Comparison of ENCODE assay signal across 33 mouse cellular contexts in genomic region chr5:65930171-65930570, GRCm38 (mm10). TPM values are rescaled to one million over a fixed set of nuclear protein-coding genes. Genes with fewer than 3 reads are reported as not detected.
DNase-seq lines count a peak whose midpoint lies in the region; ATAC-seq and TF ChIP-seq lines count a peak whose summit lies in the region.
"Had no signal": no experiment of that assay in that cellular context is flagged by ENCODE, and none has a peak within 500 bp of the region (broad histone marks: within the 10 kb centered on the region; RNA-seq: fewer than 3 reads in every experiment).

No protein-coding gene starts in this region.

- H3K4me3 ChIP-seq in kidney, embryonic 16.5 days (ENCODE audit: low read length) = no peak overlapping the region
- H3K4me3 ChIP-seq in spleen, adult 2 months (ENCODE audit: extremely low read depth, insufficient read depth, insufficient read length) = no peak overlapping the region
- H3K4me3 ChIP-seq in bone marrow, adult 2 months (replicated peaks; ENCODE audit: control insufficient read depth, low read depth, low read length) = no peak overlapping the region
- H3K4me3 ChIP-seq in small intestine, adult 2 months (ENCODE audit: low read depth, low read length) = no peak overlapping the region
- H3K4me3 ChIP-seq: embryonic facial prominence, embryonic 10.5 days; embryonic facial prominence, embryonic 15.5 days; forebrain, embryonic 13.5 days; heart, embryonic 13.5 days; intestine, embryonic 15.5 days; layer of hippocampus, adult 2 months; left cerebral cortex, adult 2 months; limb, embryonic 12.5 days; liver, embryonic 13.5 days; midbrain, embryonic 13.5 days; neural tube, embryonic 13.5 days; stomach, embryonic 15.5 days had no signal

- no peak for TF ChIP-seq CTCF in spleen, adult 2 months (IDR thresholded peaks at IDR 0.05; ENCODE audit: extremely low read depth, insufficient read depth, insufficient read length, insufficient replicate concordance)
- no peak for TF ChIP-seq CTCF in bone marrow, adult 2 months (IDR thresholded peaks at IDR 0.05; ENCODE audit: control insufficient read depth, insufficient read depth, low read length)
- no peak for TF ChIP-seq CTCF in small intestine, adult 2 months (IDR thresholded peaks at IDR 0.05; ENCODE audit: extremely low read depth, insufficient read length, insufficient replicate concordance, low read depth, low read length)

- no peak overlapping the region for H3K9ac ChIP-seq in kidney, embryonic 16.5 days (replicated peaks; ENCODE audit: low read length)
- H3K9ac ChIP-seq: embryonic facial prominence, embryonic 15.5 days; forebrain, embryonic 13.5 days; heart, embryonic 13.5 days; intestine, embryonic 15.5 days; limb, embryonic 12.5 days; liver, embryonic 13.5 days; midbrain, embryonic 13.5 days; neural tube, embryonic 13.5 days; stomach, embryonic 15.5 days had no signal

- no peak for ATAC-seq in kidney, embryonic 16.5 days (ENCODE audit: low FRiP score, low TSS enrichment)
- ATAC-seq: forebrain, embryonic 13.5 days; hindbrain, embryonic 16.5 days; intestine, embryonic 15.5 days; midbrain, embryonic 13.5 days had no signal

- DNase-seq in kidney, adult 8-10 months = peak; percentile 19 to 21
- no peak for DNase-seq in spleen, adult 2 months (ENCODE audit: low read depth in 1 of 2, low spot score in 2 of 2)
- DNase-seq in spleen, postnatal 10 days (ENCODE audit: low spot score in 2 of 2) = no peak
- DNase-seq in embryo, embryonic 11 days = no peak
- DNase-seq: adrenal gland, adult 2 months; adrenal gland, postnatal 36 days; cerebellum, adult 2 months; cerebellum, postnatal 14 days; gastrocnemius, postnatal 36 days; heart, adult 18-20 months; kidney, postnatal 10 days; liver, embryonic 13.5 days; lung, adult 2 months; lung, postnatal 10 days; right cerebral cortex, postnatal 4 days had no signal

- no peaks in the 10 kb centered on the region for H3K36me3 ChIP-seq in kidney, embryonic 16.5 days (ENCODE audit: insufficient read depth, low read length)
- no peaks in the 10 kb centered on the region for H3K36me3 ChIP-seq in spleen, adult 2 months (ENCODE audit: control insufficient read depth, insufficient read depth, low read length)
- H3K36me3 ChIP-seq in small intestine, adult 2 months (ENCODE audit: control insufficient read depth, insufficient read depth, low read length) = no peaks in the 10 kb centered on the region
- H3K36me3 ChIP-seq: embryonic facial prominence, embryonic 10.5 days; embryonic facial prominence, embryonic 15.5 days; heart, embryonic 13.5 days; intestine, embryonic 15.5 days; limb, embryonic 12.5 days; liver, embryonic 13.5 days; midbrain, embryonic 13.5 days; neural tube, embryonic 13.5 days; stomach, embryonic 15.5 days had no signal

- 75% methylated on average over 4 of the region's 4 CpGs for WGBS in kidney, embryonic 16.5 days
- WGBS in spleen, adult 2 months = 39% methylated on average over 4 of the region's 4 CpGs
- WGBS in bone marrow, adult 2 months = 50% methylated on average over 4 of the region's 4 CpGs
- WGBS in small intestine, adult 2 months = 57% methylated on average over 4 of the region's 4 CpGs

- no peaks in the 10 kb centered on the region for H3K4me1 ChIP-seq in kidney, embryonic 16.5 days (ENCODE audit: insufficient read depth, low read length)
- H3K4me1 ChIP-seq in spleen, adult 2 months (ENCODE audit: control insufficient read depth, insufficient read depth, insufficient read length) = peaks cover 50% of the 10 kb centered on the region
- peaks cover 3% of the 10 kb centered on the region for H3K4me1 ChIP-seq in bone marrow, adult 2 months (ENCODE audit: control insufficient read depth, insufficient read depth, low read length)
- H3K4me1 ChIP-seq in small intestine, adult 2 months (ENCODE audit: control insufficient read depth, insufficient read depth, insufficient read length, low read length) = peaks cover 4% of the 10 kb centered on the region; the same call in 1 of the 2 replicates
- H3K4me1 ChIP-seq: embryonic facial prominence, embryonic 10.5 days; embryonic facial prominence, embryonic 15.5 days; forebrain, embryonic 13.5 days; heart, embryonic 13.5 days; intestine, embryonic 15.5 days; limb, embryonic 12.5 days; liver, embryonic 13.5 days; midbrain, embryonic 13.5 days; neural tube, embryonic 13.5 days; stomach, embryonic 15.5 days had no signal

- no peaks in the 10 kb centered on the region for H3K27me3 ChIP-seq in kidney, embryonic 16.5 days (ENCODE audit: insufficient read depth, low read length)
- no peaks in the 10 kb centered on the region for H3K27me3 ChIP-seq in spleen, adult 2 months (ENCODE audit: control insufficient read depth, insufficient read depth, low read length)
- H3K27me3 ChIP-seq in small intestine, adult 2 months (ENCODE audit: control insufficient read depth, insufficient read depth, low read length) = no peaks in the 10 kb centered on the region
- H3K27me3 ChIP-seq: embryonic facial prominence, embryonic 15.5 days; forebrain, embryonic 13.5 days; heart, embryonic 13.5 days; intestine, embryonic 15.5 days; limb, embryonic 12.5 days; liver, embryonic 13.5 days; midbrain, embryonic 13.5 days; neural tube, embryonic 13.5 days; stomach, embryonic 15.5 days had no signal

- H3K9me3 ChIP-seq in kidney, embryonic 16.5 days (ENCODE audit: low read length) = no peaks in the 10 kb centered on the region
- H3K9me3 ChIP-seq: embryonic facial prominence, embryonic 10.5 days; embryonic facial prominence, embryonic 15.5 days; forebrain, embryonic 13.5 days; heart, embryonic 13.5 days; intestine, embryonic 15.5 days; limb, embryonic 12.5 days; liver, embryonic 13.5 days; midbrain, embryonic 13.5 days; neural tube, embryonic 13.5 days; stomach, embryonic 15.5 days had no signal

- TF ChIP-seq POLR2A in spleen, adult 2 months (IDR thresholded peaks at IDR 0.05; ENCODE audit: low read depth, low read length) = no peak
- no peak for TF ChIP-seq POLR2A in bone marrow, adult 2 months (IDR thresholded peaks at IDR 0.05; ENCODE audit: borderline replicate concordance, control insufficient read depth, low read depth, low read length)
- TF ChIP-seq POLR2A in small intestine, adult 2 months (IDR thresholded peaks at IDR 0.05; ENCODE audit: low read depth, low read length) = no peak

- no peak overlapping the region for H3K4me2 ChIP-seq in kidney, embryonic 16.5 days (replicated peaks; ENCODE audit: low read depth, low read length)
- H3K4me2 ChIP-seq: embryonic facial prominence, embryonic 15.5 days; forebrain, embryonic 13.5 days; heart, embryonic 13.5 days; intestine, embryonic 15.5 days; limb, embryonic 12.5 days; liver, embryonic 13.5 days; midbrain, embryonic 13.5 days; neural tube, embryonic 13.5 days; stomach, embryonic 15.5 days had no signal

- H3K27ac ChIP-seq in kidney, embryonic 16.5 days (ENCODE audit: low read length) = no peak overlapping the region
- H3K27ac ChIP-seq in spleen, adult 2 months (ENCODE audit: insufficient read depth, low read length) = peak overlapping the region; percentile 83
- peak overlapping the region; percentile 28 for H3K27ac ChIP-seq in bone marrow, adult 2 months (ENCODE audit: control insufficient read depth, insufficient read depth, low read depth, low read length, poor library complexity)
- H3K27ac ChIP-seq in small intestine, adult 2 months (ENCODE audit: insufficient read depth, low read depth, low read length) = peak overlapping the region; percentile 29; the same call in 1 of the 2 replicates
- H3K27ac ChIP-seq: embryonic facial prominence, embryonic 10.5 days; embryonic facial prominence, embryonic 15.5 days; forebrain, embryonic 13.5 days; heart, embryonic 13.5 days; intestine, embryonic 15.5 days; layer of hippocampus, adult 2 months; left cerebral cortex, adult 2 months; limb, embryonic 12.5 days; liver, embryonic 13.5 days; midbrain, embryonic 13.5 days; neural tube, embryonic 13.5 days; stomach, embryonic 15.5 days had no signal

RNA-seq across cellular contexts. Expression of gene Chrna9, which starts 4.5 kb away (rescaled TPM):
- 0.30 and 0.31 TPM in 2 replicates for polyA plus RNA-seq in kidney, embryonic 16.5 days (2015; fragmentation: Nextera tagmentation; extraction: Ambion mirVana)
- polyA plus RNA-seq in spleen, adult 2 months (2012; rRNA removed) = 0.54 TPM in 1 of 2 replicates, not detected in the other
- polyA plus RNA-seq in bone marrow, adult 2 months (2011; ENCODE audit: insufficient read depth, insufficient read length, low replicate concordance, missing spikeins) = 2.8 TPM in 1 of 2 replicates, not detected in the other
- not detected in 2 replicates for polyA plus RNA-seq in small intestine, adult 2 months (2012; rRNA removed)
- polyA plus RNA-seq: adrenal gland, adult 2 months; C2C12; cerebellum, adult 2 months; cortical plate, adult 2 months; embryonic facial prominence, embryonic 15.5 days; forebrain, embryonic 13.5 days; heart, embryonic 13.5 days; hindbrain, embryonic 16.5 days; intestine, embryonic 15.5 days; liver, embryonic 13.5 days; macrophage; midbrain, embryonic 13.5 days; neural tube, embryonic 13.5 days; stomach, embryonic 15.5 days had no signal

Comparison
In these comparisons a context has a peak if more than half of its experiments do, and no peak if none do; other contexts are left out.
1. DNase-seq: peak in kidney, adult 8-10 months (2 of 2); none in spleen, adult 2 months (0 of 2), spleen, postnatal 10 days (0 of 2) and embryo, embryonic 11 days (single experiment).